Mouse (Mus musculus): ENCODE data around the gene Slc22a13. TPM values are rescaled to one million over a fixed set of nuclear protein-coding genes. Genes with fewer than 3 reads are reported as not detected.

Gene Slc22a13
- polyA plus RNA-seq, 1 experiment from 2014 or later, result 0.12 TPM

DNA sequence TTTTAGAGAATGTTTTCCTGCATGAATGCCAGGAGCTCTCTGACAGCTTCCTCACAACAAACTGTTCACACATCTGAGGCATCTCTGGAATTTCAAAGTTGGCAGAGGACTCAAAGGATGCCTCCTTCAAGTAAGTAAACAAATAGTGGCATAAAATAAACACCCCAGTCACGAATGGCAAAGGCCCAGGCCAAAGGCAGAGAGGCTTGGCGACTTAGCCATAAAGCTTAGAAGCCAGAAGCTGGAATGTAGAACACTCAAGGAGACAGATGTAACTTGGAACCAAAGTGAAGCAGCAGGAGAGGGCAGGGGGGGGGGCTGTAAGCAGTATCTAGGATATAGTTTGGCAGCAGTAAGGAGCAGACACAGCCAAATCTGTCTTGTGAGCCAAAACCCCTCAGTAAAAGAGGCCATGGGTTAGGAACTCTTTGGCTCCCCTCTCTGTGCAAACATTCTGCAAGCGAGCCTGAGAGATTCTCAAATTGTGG, 27.6 kb downstream of the Slc22a13 start:
- no peaks in the 10 kb centered on the region for H3K4me1 ChIP-seq (ENCODE audit: control insufficient read depth, insufficient read depth, low read length)
- DNase-seq, result peak; percentile 11
- no peaks in the 10 kb centered on the region for H3K9me3 ChIP-seq (ENCODE audit: control insufficient read depth, low read length)
- no peaks in the 10 kb centered on the region for H3K27me3 ChIP-seq (ENCODE audit: control insufficient read depth, insufficient read depth, low read length)
- no peak overlapping the region for H3K4me3 ChIP-seq (replicated peaks; ENCODE audit: low read depth, low read length)
- no peak overlapping the region for H3K27ac ChIP-seq (replicated peaks; ENCODE audit: low read depth, low read length)
- no peak overlapping the region for H3K9ac ChIP-seq (replicated peaks; ENCODE audit: low read length)
- H3K36me3 ChIP-seq (ENCODE audit: control insufficient read depth, insufficient read depth, low read length), result no peaks in the 10 kb centered on the region
- 58% methylated on average over 3 of the region's 3 CpGs for WGBS
- no peak for ATAC-seq (ENCODE audit: low FRiP score, low TSS enrichment)
- no peak overlapping the region for H3K4me2 ChIP-seq (ENCODE audit: low read length)

DNA sequence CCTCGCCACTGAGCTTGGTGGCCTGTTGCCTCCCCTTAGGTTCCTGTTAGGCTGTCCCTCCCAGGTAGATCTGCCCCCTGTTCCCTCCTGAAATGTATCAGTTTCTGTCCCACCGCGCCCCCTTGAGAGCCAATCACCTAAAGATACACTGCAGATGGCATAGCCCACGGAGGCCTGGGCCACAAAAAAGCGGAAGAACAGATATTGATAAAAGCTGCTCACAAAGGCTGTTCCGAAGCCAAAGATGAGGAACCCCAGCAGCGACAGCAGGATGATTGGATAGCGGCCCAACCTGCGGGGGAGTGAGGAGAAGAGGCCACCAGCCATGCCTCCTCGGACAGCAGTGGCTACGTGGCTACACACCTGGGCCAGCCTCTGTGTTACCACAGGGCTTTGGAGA, 29.6 kb downstream of the Slc22a13 start:
- 93% methylated on average over 11 of the region's 11 CpGs for WGBS
- Histone ChIP-seq H3K9ac (replicated peaks; ENCODE audit: low read length) (no peak overlapping the region), H3K36me3 (ENCODE audit: control insufficient read depth, insufficient read depth, low read length) (no peaks in the 10 kb centered on the region), H3K4me2 (ENCODE audit: low read length) (no peak overlapping the region), H3K27me3 (ENCODE audit: control insufficient read depth, insufficient read depth, low read length) (no peaks in the 10 kb centered on the region), H3K4me1 (ENCODE audit: control insufficient read depth, insufficient read depth, low read length) (no peaks in the 10 kb centered on the region), H3K27ac (replicated peaks; ENCODE audit: low read depth, low read length) (no peak overlapping the region), H3K9me3 (ENCODE audit: control insufficient read depth, low read length) (no peaks in the 10 kb centered on the region), H3K4me3 (replicated peaks; ENCODE audit: low read depth, low read length) (no peak overlapping the region)
- ATAC-seq (ENCODE audit: low FRiP score, low TSS enrichment) (no peak), DNase-seq (no peak)

DNA sequence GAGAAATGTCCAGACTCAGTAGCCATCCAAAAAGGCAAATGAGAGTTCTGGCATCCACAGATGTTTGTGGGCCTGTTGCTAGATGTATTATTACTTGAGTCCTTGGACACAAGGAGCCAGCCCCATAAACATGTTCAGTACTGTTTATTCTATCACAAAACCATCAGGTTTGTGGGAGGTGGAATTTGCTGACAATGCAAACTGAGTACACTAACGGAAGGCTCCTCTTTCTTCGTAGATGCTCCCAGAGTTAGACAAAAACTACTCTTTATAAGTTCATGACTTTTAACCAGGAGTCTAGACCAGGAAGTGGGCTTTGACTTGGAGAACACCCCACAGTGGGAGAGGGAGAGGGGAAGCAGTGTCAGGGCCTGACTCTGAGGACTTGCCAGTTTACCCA, 41.3 kb downstream of the Slc22a13 start:
- Histone ChIP-seq H3K4me3 (replicated peaks; ENCODE audit: low read depth, low read length) (no peak overlapping the region), H3K4me1 (ENCODE audit: control insufficient read depth, insufficient read depth, low read length) (no peaks in the 10 kb centered on the region), H3K9me3 (ENCODE audit: control insufficient read depth, low read length) (no peaks in the 10 kb centered on the region), H3K27ac (replicated peaks; ENCODE audit: low read depth, low read length) (no peak overlapping the region), H3K36me3 (ENCODE audit: control insufficient read depth, insufficient read depth, low read length) (no peaks in the 10 kb centered on the region), H3K4me2 (ENCODE audit: low read length) (no peak overlapping the region), H3K27me3 (ENCODE audit: control insufficient read depth, insufficient read depth, low read length) (no peaks in the 10 kb centered on the region), H3K9ac (replicated peaks; ENCODE audit: low read length) (no peak overlapping the region)
- DNase-seq, result no peak
- WGBS, result 97% methylated on average over 2 of the region's 2 CpGs
- no peak for ATAC-seq (ENCODE audit: low FRiP score, low TSS enrichment)

DNA sequence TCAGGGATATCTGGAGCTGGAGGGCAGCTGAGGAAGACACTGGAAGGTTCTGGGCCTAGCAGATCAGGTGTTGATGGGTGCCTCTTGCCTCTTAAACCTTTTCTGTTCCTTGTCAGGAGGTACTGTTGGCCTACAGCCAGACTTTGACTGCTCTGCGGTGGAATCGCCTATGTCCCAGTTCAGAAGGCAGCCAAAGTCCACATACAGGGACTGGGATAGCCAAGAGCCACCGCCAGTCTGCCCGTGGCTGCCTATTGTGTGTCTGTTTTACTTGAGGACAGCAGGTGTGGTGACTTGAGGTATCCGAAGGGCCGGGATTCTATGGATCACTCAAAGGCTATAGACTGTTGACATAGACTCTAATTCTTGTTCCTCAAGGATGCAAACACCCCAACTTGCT, 43.4 kb downstream of the Slc22a13 start:
- Histone ChIP-seq H3K36me3 (ENCODE audit: control insufficient read depth, insufficient read depth, low read length) (no peaks in the 10 kb centered on the region), H3K27me3 (ENCODE audit: control insufficient read depth, insufficient read depth, low read length) (no peaks in the 10 kb centered on the region), H3K4me3 (replicated peaks; ENCODE audit: low read depth, low read length) (no peak overlapping the region), H3K9me3 (ENCODE audit: control insufficient read depth, low read length) (no peaks in the 10 kb centered on the region), H3K4me1 (ENCODE audit: control insufficient read depth, insufficient read depth, low read length) (no peaks in the 10 kb centered on the region), H3K4me2 (ENCODE audit: low read length) (no peak overlapping the region), H3K9ac (replicated peaks; ENCODE audit: low read length) (no peak overlapping the region), H3K27ac (replicated peaks; ENCODE audit: low read depth, low read length) (no peak overlapping the region)
- WGBS, result 97% methylated on average over 6 of the region's 6 CpGs
- DNase-seq (no peak), ATAC-seq (ENCODE audit: low FRiP score, low TSS enrichment) (no peak)

DNA sequence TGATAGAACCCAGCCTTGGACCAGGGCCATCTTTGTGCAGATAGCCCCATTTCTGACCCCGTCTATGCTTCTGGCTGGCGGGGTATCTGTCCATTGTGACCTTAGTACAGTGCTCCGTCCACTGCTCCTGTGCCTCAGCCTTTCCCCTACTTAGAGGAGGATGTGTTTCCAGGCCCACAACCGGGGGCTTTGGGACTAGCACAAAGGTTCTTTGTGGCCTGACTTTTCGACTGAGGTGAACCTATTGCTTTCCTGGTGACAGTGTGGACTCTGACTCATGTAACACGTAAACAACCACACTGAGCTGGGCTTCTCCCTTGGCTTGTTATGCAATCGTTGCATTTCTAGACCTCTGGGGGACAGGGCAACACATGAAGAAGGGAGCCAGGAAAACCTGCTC, 44.2 kb downstream of the Slc22a13 start:
- DNase-seq (no peak), ATAC-seq (ENCODE audit: low FRiP score, low TSS enrichment) (no peak)
- H3K27ac ChIP-seq (replicated peaks; ENCODE audit: low read depth, low read length), result no peak overlapping the region
- WGBS, result 89% methylated on average over 7 of the region's 7 CpGs
- no peaks in the 10 kb centered on the region for H3K36me3 ChIP-seq (ENCODE audit: control insufficient read depth, insufficient read depth, low read length)
- no peak overlapping the region for H3K4me3 ChIP-seq (replicated peaks; ENCODE audit: low read depth, low read length)
- no peaks in the 10 kb centered on the region for H3K27me3 ChIP-seq (ENCODE audit: control insufficient read depth, insufficient read depth, low read length)
- H3K4me2 ChIP-seq (ENCODE audit: low read length), result no peak overlapping the region
- no peak overlapping the region for H3K9ac ChIP-seq (replicated peaks; ENCODE audit: low read length)
- no peaks in the 10 kb centered on the region for H3K4me1 ChIP-seq (ENCODE audit: control insufficient read depth, insufficient read depth, low read length)
- H3K9me3 ChIP-seq (ENCODE audit: control insufficient read depth, low read length), result no peaks in the 10 kb centered on the region

DNA sequence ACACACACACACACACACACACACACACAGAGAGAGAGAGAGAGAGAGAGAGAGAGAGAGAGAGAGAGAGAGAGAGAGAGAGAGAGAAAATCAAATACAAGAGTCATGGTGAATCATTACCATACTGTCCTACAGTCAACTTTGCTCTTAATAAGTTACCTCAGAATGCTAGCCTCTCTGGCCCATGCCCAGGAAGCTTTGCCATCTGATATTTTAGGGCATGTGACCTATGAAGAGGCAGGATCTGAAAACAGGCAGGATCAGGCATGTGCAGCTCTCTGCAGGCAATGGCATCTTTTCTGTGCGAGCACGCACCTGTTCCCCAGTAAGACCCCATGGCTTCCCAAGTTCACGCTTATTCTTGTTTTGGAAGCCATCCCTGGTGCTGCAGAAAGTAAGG, 48.2 kb downstream of the Slc22a13 start:
- DNase-seq (no peak), ATAC-seq (ENCODE audit: low FRiP score, low TSS enrichment) (no peak)
- Histone ChIP-seq H3K4me3 (replicated peaks; ENCODE audit: low read depth, low read length) (no peak overlapping the region), H3K4me1 (ENCODE audit: control insufficient read depth, insufficient read depth, low read length) (no peaks in the 10 kb centered on the region), H3K27ac (replicated peaks; ENCODE audit: low read depth, low read length) (no peak overlapping the region), H3K36me3 (ENCODE audit: control insufficient read depth, insufficient read depth, low read length) (no peaks in the 10 kb centered on the region), H3K9me3 (ENCODE audit: control insufficient read depth, low read length) (no peaks in the 10 kb centered on the region), H3K27me3 (ENCODE audit: control insufficient read depth, insufficient read depth, low read length) (peaks cover 5% of the 10 kb centered on the region; the same call in 1 of the 2 replicates), H3K4me2 (ENCODE audit: low read length) (no peak overlapping the region), H3K9ac (replicated peaks; ENCODE audit: low read length) (no peak overlapping the region)
- 90% methylated on average over 3 of the region's 3 CpGs for WGBS

DNA sequence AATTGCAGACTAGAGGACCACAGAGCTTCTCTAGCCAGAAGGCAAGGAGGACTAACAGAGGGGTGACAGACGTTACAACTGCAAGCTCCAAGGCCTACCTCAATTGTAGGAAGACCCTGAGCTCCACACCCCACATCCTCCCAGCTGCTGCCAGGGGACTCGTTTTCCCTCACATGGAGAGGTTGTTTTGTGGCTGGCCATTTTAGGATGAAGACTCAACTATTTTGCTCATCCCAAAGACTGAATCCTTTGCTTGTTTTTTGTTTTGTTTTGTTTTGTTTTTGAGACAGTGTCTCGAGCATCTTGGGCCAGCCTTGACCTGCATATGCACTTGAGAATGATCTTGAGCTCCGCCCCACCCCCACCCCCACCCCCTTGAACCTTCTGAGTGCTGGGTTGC, 50.0 kb downstream of the Slc22a13 start, which contains the start of gene Gm47289:
TSS of gene Gm47289 (plus strand) at position 301 of the 400 bp plus-strand sequence.
- Histone ChIP-seq H3K9me3 (ENCODE audit: control insufficient read depth, low read length) (no peaks in the 10 kb centered on the region), H3K4me1 (ENCODE audit: control insufficient read depth, insufficient read depth, low read length) (no peaks in the 10 kb centered on the region), H3K27me3 (ENCODE audit: control insufficient read depth, insufficient read depth, low read length) (peaks cover 5% of the 10 kb centered on the region; the same call in 1 of the 2 replicates), H3K27ac (replicated peaks; ENCODE audit: low read depth, low read length) (no peak within 1 kb of the TSS), H3K36me3 (ENCODE audit: control insufficient read depth, insufficient read depth, low read length) (no peaks in the 10 kb centered on the region), H3K4me3 (replicated peaks; ENCODE audit: low read depth, low read length) (no peak within 1 kb of the TSS), H3K4me2 (ENCODE audit: low read length) (no peak within 1 kb of the TSS), H3K9ac (replicated peaks; ENCODE audit: low read length) (no peak within 1 kb of the TSS)
- WGBS, result 68% methylated on average over 4 of the region's 4 CpGs
- ATAC-seq (ENCODE audit: low FRiP score, low TSS enrichment) (no peak), DNase-seq (no peak)

DNA sequence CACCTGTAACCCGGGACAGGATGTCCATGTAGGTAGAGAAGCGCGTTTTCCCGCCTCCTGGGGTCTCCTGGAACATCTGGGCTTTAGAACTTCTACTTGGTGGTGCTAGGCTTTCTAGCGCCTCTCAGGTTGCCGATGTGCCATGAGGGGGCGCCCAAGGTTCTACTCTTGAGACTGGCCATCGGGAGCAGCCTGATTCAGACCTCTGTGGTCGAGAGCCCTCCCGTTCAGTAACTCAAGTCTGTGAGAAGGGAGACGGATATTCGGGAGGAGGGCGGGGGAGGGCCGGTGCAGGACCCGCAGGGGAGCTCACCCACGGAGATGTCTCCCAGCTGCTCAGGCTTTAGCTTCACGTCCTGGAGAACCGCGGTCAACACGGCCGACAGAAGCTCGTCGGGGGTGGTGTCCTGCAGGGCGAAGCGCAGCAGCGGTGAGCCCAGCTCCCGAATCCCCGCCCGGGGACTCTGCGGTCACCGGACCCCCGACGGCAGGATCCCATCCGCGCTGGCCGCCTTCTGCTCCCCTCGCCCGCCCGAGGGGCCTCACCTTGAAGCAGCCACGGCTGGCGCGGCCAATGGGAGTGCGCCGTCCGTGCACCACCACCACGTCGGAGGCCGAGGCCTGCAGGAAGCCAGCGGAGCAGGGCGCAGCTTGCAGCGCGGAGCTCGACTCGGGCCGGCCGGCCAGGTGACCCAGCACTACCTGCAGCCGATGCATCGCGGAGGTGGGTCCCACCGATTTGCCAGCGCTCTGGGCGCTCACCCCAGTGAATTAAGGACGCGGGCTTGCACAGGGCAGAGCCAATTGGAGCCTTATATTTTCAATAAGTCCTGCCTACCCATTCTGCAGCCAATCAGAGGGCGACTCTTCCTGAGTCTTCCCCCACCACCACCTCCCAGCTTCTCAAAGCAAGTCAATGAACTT, 52.4 kb downstream of the Slc22a13 start, which contains the start of gene Acaa1b:
TSS of gene Acaa1b (minus strand) at position 816 of the 924 bp plus-strand sequence.
- Histone ChIP-seq H3K9me3 (ENCODE audit: control insufficient read depth, low read length) (no peaks in the 10 kb centered on the region), H3K36me3 (ENCODE audit: control insufficient read depth, insufficient read depth, low read length) (no peaks in the 10 kb centered on the region), H3K4me2 (ENCODE audit: low read length) (peak within 1 kb of the TSS; percentile 53), H3K27me3 (ENCODE audit: control insufficient read depth, insufficient read depth, low read length) (peaks cover 5% of the 10 kb centered on the region; the same call in 1 of the 2 replicates), H3K4me3 (replicated peaks; ENCODE audit: low read depth, low read length) (peak within 1 kb of the TSS; percentile 43), H3K4me1 (ENCODE audit: control insufficient read depth, insufficient read depth, low read length) (no peaks in the 10 kb centered on the region), H3K9ac (replicated peaks; ENCODE audit: low read length) (peak within 1 kb of the TSS; percentile 23; the same call in 1 of the 2 replicates), H3K27ac (replicated peaks; ENCODE audit: low read depth, low read length) (no peak within 1 kb of the TSS)
- 1% methylated on average over 64 of the region's 65 CpGs for WGBS
- ATAC-seq (ENCODE audit: low FRiP score, low TSS enrichment) (peak; percentile 83), DNase-seq (peak; percentile 88)
